11 mouse cellular contexts compared by ENCODE assay signal in the genomic region with DNA sequence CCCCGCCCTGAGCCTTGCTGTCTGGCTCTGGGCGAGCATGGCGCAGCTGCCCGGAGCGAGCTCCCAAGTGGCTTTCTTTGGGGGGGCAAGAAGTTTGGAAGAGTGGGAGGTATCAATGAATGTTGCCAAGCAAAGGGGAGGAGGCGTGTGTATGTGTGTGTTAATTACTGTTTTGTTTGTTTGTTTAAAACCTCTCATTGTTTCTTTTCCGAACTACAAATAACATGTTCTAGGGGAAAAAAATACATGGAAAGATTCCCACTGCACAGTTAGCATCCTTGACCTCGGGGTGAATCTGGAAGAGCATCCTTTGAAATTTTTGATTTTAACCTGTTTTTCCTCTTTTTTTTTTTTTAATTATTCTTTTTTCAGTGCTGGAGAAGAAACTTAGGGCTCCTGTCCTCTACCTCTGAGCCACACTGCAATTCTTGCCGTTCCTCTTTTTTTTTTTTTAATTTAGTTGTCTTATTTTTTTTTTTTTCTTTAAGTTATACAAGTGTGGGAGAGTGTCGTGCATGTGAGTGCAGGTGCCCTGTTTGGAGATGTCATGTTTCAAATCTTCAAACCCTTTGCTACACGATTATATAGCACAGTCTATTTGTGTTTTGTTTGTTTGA. TPM values are rescaled to one million over a fixed set of nuclear protein-coding genes. Genes with fewer than 3 reads are reported as not detected.
DNase-seq lines count a peak whose midpoint lies in the region; ATAC-seq and TF ChIP-seq lines count a peak whose summit lies in the region.
"Had no signal": no experiment of that assay in that cellular context is flagged by ENCODE, and none has a peak within 500 bp of the region (broad histone marks: within the 10 kb centered on the region; RNA-seq: fewer than 3 reads in every experiment).

No protein-coding gene starts in this region.

- TF ChIP-seq CTCF in testis, adult 2 months (IDR thresholded peaks at IDR 0.05; ENCODE audit: control insufficient read depth, insufficient read depth, insufficient replicate concordance, low read depth, low read length) = no peak

- peak overlapping the region; percentile 75 for H3K9ac ChIP-seq in heart, embryonic 12.5 days
- H3K9ac ChIP-seq in limb, embryonic 14.5 days (ENCODE audit: low read depth, low read length, severe bottlenecking) = peak overlapping the region; percentile 56

- DNase-seq in heart, postnatal 14 days = no peak
- no peak for DNase-seq in testis, postnatal 10 days (ENCODE audit: low spot score)
- DNase-seq in limb, embryonic 14.5 days (ENCODE audit: low spot score) = no peak
- DNase-seq in Muller cell, postnatal 12 days (ENCODE audit: inconsistent ontology term) = no peak
- no peak for DNase-seq in natural killer cell, adult 2 months (ENCODE audit: low spot score in 2 of 2)
- no peak for DNase-seq in layer of hippocampus, adult 9-10 months (ENCODE audit: low spot score)
- DNase-seq: cerebellum, adult 11 months; kidney, adult 2 months had no signal

- H3K27ac ChIP-seq in heart, embryonic 12.5 days (ENCODE audit: poor library complexity, severe bottlenecking) = no peak overlapping the region
- H3K27ac ChIP-seq in testis, adult 2 months (ENCODE audit: control insufficient read depth, insufficient read depth, low read depth, low read length) = peak overlapping the region; percentile 21; the same call in 1 of the 2 replicates
- no peak overlapping the region for H3K27ac ChIP-seq in limb, embryonic 14.5 days (replicated peaks; ENCODE audit: low read depth, low read length)

- no peak for ATAC-seq in heart, embryonic 12.5 days (ENCODE audit: insufficient number of reproducible peaks, low FRiP score)
- ATAC-seq in limb, embryonic 14.5 days (ENCODE audit: low FRiP score, low read depth) = no peak

- 27% methylated on average over 11 of the region's 11 CpGs for WGBS in heart, embryonic 12.5 days
- WGBS in limb, embryonic 14.5 days = 21% methylated on average over 11 of the region's 11 CpGs

- H3K27me3 ChIP-seq in heart, embryonic 12.5 days (replicated peaks) = peaks cover 13% of the 10 kb centered on the region
- H3K27me3 ChIP-seq in testis, adult 2 months (ENCODE audit: control insufficient read depth, insufficient read depth, low read length) = no peaks in the 10 kb centered on the region
- H3K27me3 ChIP-seq in limb, embryonic 14.5 days (ENCODE audit: control insufficient read depth, insufficient read depth, low read length) = 0 out of 2 replicates have a peak, but pooled peaks cover 5% of the 10 kb centered on the region

- no peaks in the 10 kb centered on the region for H3K9me3 ChIP-seq in heart, embryonic 12.5 days (replicated peaks)
- no peaks in the 10 kb centered on the region for H3K9me3 ChIP-seq in limb, embryonic 14.5 days (ENCODE audit: control insufficient read depth, low read length)

- peaks cover 4% of the 10 kb centered on the region; the same call in 1 of the 2 replicates for H3K4me1 ChIP-seq in heart, embryonic 12.5 days (replicated peaks)
- peaks cover 6% of the 10 kb centered on the region; the same call in 1 of the 2 replicates for H3K4me1 ChIP-seq in testis, adult 2 months (ENCODE audit: control insufficient read depth, insufficient read depth, low read length)
- peaks cover 5% of the 10 kb centered on the region; the same call in 1 of the 2 replicates for H3K4me1 ChIP-seq in limb, embryonic 14.5 days (ENCODE audit: control insufficient read depth, insufficient read depth, low read length)

- intact Hi-C loops in heart, postnatal 14 days (cut with DNase I) = no loop called here

- no peaks in the 10 kb centered on the region for H3K36me3 ChIP-seq in heart, embryonic 12.5 days
- H3K36me3 ChIP-seq in testis, adult 2 months (ENCODE audit: control insufficient read depth, insufficient read depth, low read length) = no peaks in the 10 kb centered on the region
- H3K36me3 ChIP-seq in limb, embryonic 14.5 days (ENCODE audit: control insufficient read depth, insufficient read depth, low read length) = no peaks in the 10 kb centered on the region

- no peak for TF ChIP-seq POLR2A in testis, adult 2 months (IDR thresholded peaks at IDR 0.05; ENCODE audit: control insufficient read depth, low read depth, low read length)
- no peak for TF ChIP-seq POLR2A in limb, embryonic 14.5 days (IDR thresholded peaks at IDR 0.05; ENCODE audit: borderline replicate concordance, extremely low read depth, insufficient read depth, insufficient read length)

- H3K4me2 ChIP-seq in heart, embryonic 12.5 days = peak overlapping the region; percentile 82
- H3K4me2 ChIP-seq in limb, embryonic 14.5 days (replicated peaks; ENCODE audit: low read depth, low read length, severe bottlenecking) = peak overlapping the region; percentile 55

- peak overlapping the region; percentile 46 for H3K4me3 ChIP-seq in heart, embryonic 12.5 days
- H3K4me3 ChIP-seq in testis, adult 2 months (ENCODE audit: control insufficient read depth, low read depth, low read length) = peak overlapping the region; percentile 8
- H3K4me3 ChIP-seq in limb, embryonic 14.5 days (replicated peaks; ENCODE audit: low read length) = peak overlapping the region; percentile 28

RNA-seq across cellular contexts. Expression of a gene that starts 25.5 kb away (rescaled TPM):
- 1,284 and 1,325 TPM in 2 replicates for polyA plus RNA-seq in heart, embryonic 12.5 days (2016; fragmentation: Nextera tagmentation; extraction: Ambion mirVana)
- 100 to 1,000 TPM; 367 to 372 TPM for total RNA-seq in heart, postnatal 14 days (2021)
- 619 and 765 TPM in 2 replicates for polyA plus RNA-seq in testis, adult 2 months (2012; rRNA removed)
- 902 and 1,086 TPM in 2 replicates for polyA plus RNA-seq in limb, embryonic 14.5 days (2012; rRNA removed)
- polyA plus RNA-seq in limb, embryonic 14.5 days (2014; fragmentation: Nextera tagmentation; extraction: Ambion mirVana) = 766 and 836 TPM in 2 replicates

RNA-seq across cellular contexts. Expression of a gene that starts 33.3 kb away (rescaled TPM):
- 38.1 and 38.8 TPM in 2 replicates for polyA plus RNA-seq in heart, embryonic 12.5 days (2016; fragmentation: Nextera tagmentation; extraction: Ambion mirVana)
- 10 to 100 TPM; 21.1 to 23.1 TPM for total RNA-seq in heart, postnatal 14 days (2021)
- polyA plus RNA-seq in testis, adult 2 months (2012; rRNA removed) = 7.6 and 8.0 TPM in 2 replicates
- 27.6 and 28.7 TPM in 2 replicates for polyA plus RNA-seq in limb, embryonic 14.5 days (2012; rRNA removed)
- polyA plus RNA-seq in limb, embryonic 14.5 days (2014; fragmentation: Nextera tagmentation; extraction: Ambion mirVana) = 61.7 and 62.2 TPM in 2 replicates

RNA-seq across cellular contexts. Expression of a gene that starts 33.3 kb away (rescaled TPM):
- polyA plus RNA-seq in heart, embryonic 12.5 days (2016; fragmentation: Nextera tagmentation; extraction: Ambion mirVana) = 24.2 and 26.1 TPM in 2 replicates
- total RNA-seq in heart, postnatal 14 days (2021) = 10 to 100 TPM; 16.0 to 17.0 TPM
- 11.6 and 16.0 TPM in 2 replicates for polyA plus RNA-seq in testis, adult 2 months (2012; rRNA removed)
- polyA plus RNA-seq in limb, embryonic 14.5 days (2012; rRNA removed) = 23.7 TPM in 2 replicates
- 29.6 and 33.3 TPM in 2 replicates for polyA plus RNA-seq in limb, embryonic 14.5 days (2014; fragmentation: Nextera tagmentation; extraction: Ambion mirVana)

RNA-seq across cellular contexts. Expression of a gene that starts 47.3 kb away (rescaled TPM):
- polyA plus RNA-seq in heart, embryonic 12.5 days (2016; fragmentation: Nextera tagmentation; extraction: Ambion mirVana) = 147 and 160 TPM in 2 replicates
- 10 to 100 TPM; 26.3 to 26.9 TPM for total RNA-seq in heart, postnatal 14 days (2021)
- 43.9 and 45.5 TPM in 2 replicates for polyA plus RNA-seq in testis, adult 2 months (2012; rRNA removed)
- polyA plus RNA-seq in limb, embryonic 14.5 days (2012; rRNA removed) = 132 and 137 TPM in 2 replicates
- 252 and 271 TPM in 2 replicates for polyA plus RNA-seq in limb, embryonic 14.5 days (2014; fragmentation: Nextera tagmentation; extraction: Ambion mirVana)

RNA-seq across cellular contexts. Expression of a gene that starts 55.1 kb away (rescaled TPM):
- polyA plus RNA-seq in heart, embryonic 12.5 days (2016; fragmentation: Nextera tagmentation; extraction: Ambion mirVana) = 6.7 and 6.8 TPM in 2 replicates
- total RNA-seq in heart, postnatal 14 days (2021) = 1 to 10 TPM; 1.9 to 2.0 TPM
- 61.9 and 63.9 TPM in 2 replicates for polyA plus RNA-seq in testis, adult 2 months (2012; rRNA removed)
- polyA plus RNA-seq in limb, embryonic 14.5 days (2012; rRNA removed) = 40.6 and 51.6 TPM in 2 replicates
- polyA plus RNA-seq in limb, embryonic 14.5 days (2014; fragmentation: Nextera tagmentation; extraction: Ambion mirVana) = 15.5 and 18.0 TPM in 2 replicates
- total RNA-seq: megakaryocyte progenitor cell, adult 5-6 weeks had no signal
